Mouse (Mus musculus) lung, adult 2 months (tissue): ENCODE results near the gene Slc25a29. TPM values are rescaled to one million over a fixed set of nuclear protein-coding genes. Genes with fewer than 3 reads are reported as not detected.
A peak's percentile ranks its signal among the peaks of the same experiment; 100 is the strongest.

Experiments
- DNase-seq: peaks from one replicate; pipeline ENCODE4 v3.0.0; 2022
- H3K4me1 ChIP-seq: fragments of 200-500 bp; 2 replicates; pipeline ENCODE4 v1.6.1; 2011; ENCODE audit warnings: low read length; ENCODE audit not compliant: control insufficient read depth, insufficient read depth
- H3K4me3 ChIP-seq: fragments of 200-500 bp; replicated peaks from 2 replicates; pipeline ENCODE3; 2011; ENCODE audit warnings: low read depth, mild to moderate bottlenecking, control low read depth, low read length; ENCODE audit errors: extremely low read depth
- CTCF ChIP-seq: fragments of 200-500 bp; IDR thresholded peaks from 2 replicates; pipeline ENCODE4 v1.5.1; 2011; ENCODE audit warnings: mild to moderate bottlenecking, low read length, control low read depth; ENCODE audit not compliant: insufficient read depth
- POLR2A ChIP-seq: fragments of 200-500 bp; IDR thresholded peaks from 2 replicates; pipeline ENCODE4 v1.6.1; 2011; ENCODE audit warnings: low read depth, mild to moderate bottlenecking, control low read depth, low read length, borderline replicate concordance; ENCODE audit errors: extremely low read depth
- WGBS: fragments of 180-500 bp; shearing (Covaris S2); methylation state at CpG from one replicate; pipeline ENCODE4 v1.1.7; 2018; 5-methylcytosine and 5-hydroxymethylcytosine counted together
- polyA plus RNA-seq: library from polyadenylated mRNA; depleted of rRNA; stranded (reverse); fragments of >200 nt; gene quantifications from 2 replicates; pipeline ENCODE4 v1.2.3, GENCODE M21; 2012; rRNA removed

The Slc25a29 gene
- polyA plus RNA-seq: 15.1 and 19.0 TPM in 2 replicates

GRCm38 (mm10) chr12:108835840-108836409 is at the start of gene Slc25a29, which contains the start of gene Slc25a47:
Gene Slc25a29, minus strand, starts transcription at chr12:108835883.
Gene Slc25a47, plus strand, starts transcription at chr12:108836046.
- WGBS: under 1% methylated on average over 53 of the region's 53 CpGs
- no peak for TF ChIP-seq CTCF
- peak; percentile 61; the same call in 1 of the 2 replicates for TF ChIP-seq POLR2A
- peak; percentile 93 for DNase-seq
- H3K4me3 ChIP-seq: peak within 1 kb of the TSS; percentile 93
- peaks cover 17% of the 10 kb centered on the region for H3K4me1 ChIP-seq

GRCm38 (mm10) chr12:108882776-108883175 is 47.1 kb upstream of the Slc25a29 start:
- WGBS: 83% methylated on average over 8 of the region's 8 CpGs
- H3K4me1 ChIP-seq: peaks cover 15% of the 10 kb centered on the region
- TF ChIP-seq CTCF (no peak), POLR2A (no peak)
- H3K4me3 ChIP-seq: no peak overlapping the region
- DNase-seq: no peak

GRCm38 (mm10) chr12:108881192-108881591 is 45.5 kb upstream of the Slc25a29 start:
- TF ChIP-seq POLR2A (no peak), CTCF (no peak)
- DNase-seq: no peak
- H3K4me3 ChIP-seq: no peak overlapping the region

GRCm38 (mm10) chr12:108880606-108881005 is 44.9 kb upstream of the Slc25a29 start:
- 83% methylated on average over 5 of the region's 5 CpGs for WGBS
- Histone ChIP-seq H3K4me1 (0 out of 2 replicates have a peak, but pooled peaks cover 2% of the 10 kb centered on the region), H3K4me3 (no peak overlapping the region)
- TF ChIP-seq CTCF (no peak), POLR2A (no peak)
- DNase-seq: no peak

More at GRCm38 (mm10) chr12:108881192-108881591, 45.5 kb upstream of the Slc25a29 start:
- 63% methylated on average over 3 of the region's 3 CpGs for WGBS
- peaks cover 6% of the 10 kb centered on the region for H3K4me1 ChIP-seq

GRCm38 (mm10) chr12:108879138-108879537 is 43.5 kb upstream of the Slc25a29 start:
- Histone ChIP-seq H3K4me1 (no peaks in the 10 kb centered on the region), H3K4me3 (no peak overlapping the region)
- WGBS: 82% methylated on average over 4 of the region's 4 CpGs
- no peak for DNase-seq
- TF ChIP-seq CTCF: no peak
- no peak for TF ChIP-seq POLR2A

- WGBS: 67% methylated on average over 5 of the region's 5 CpGs
- Histone ChIP-seq H3K4me3 (no peak overlapping the region), H3K4me1 (no peaks in the 10 kb centered on the region)
- DNase-seq: no peak
- no peak for TF ChIP-seq POLR2A
- TF ChIP-seq CTCF: no peak
These were observed 37.4 kb upstream of the Slc25a29 start for GRCm38 (mm10) chr12:108873122-108873521.

- DNase-seq: no peak
- 0 out of 2 replicates have a peak, but pooled peaks have one; percentile 25 for TF ChIP-seq CTCF
- no peak for TF ChIP-seq POLR2A
- Histone ChIP-seq H3K4me3 (no peak overlapping the region), H3K4me1 (peaks cover 14% of the 10 kb centered on the region)
- 80% methylated on average over 2 of the region's 2 CpGs for WGBS
These were observed 33.9 kb upstream of the Slc25a29 start for GRCm38 (mm10) chr12:108869575-108869974.

- TF ChIP-seq CTCF (no peak), POLR2A (no peak; the same call in 1 of the 2 replicates)
- H3K4me3 ChIP-seq: no peak overlapping the region
- WGBS: 28% methylated on average over 6 of the region's 6 CpGs
- peak; percentile 74 for DNase-seq
- H3K4me1 ChIP-seq: peaks cover 19% of the 10 kb centered on the region
These were observed 29.4 kb upstream of the Slc25a29 start for GRCm38 (mm10) chr12:108865007-108865494.

GRCm38 (mm10) chr12:108858486-108858885 is 22.8 kb upstream of the Slc25a29 start:
- no peak for TF ChIP-seq CTCF
- TF ChIP-seq POLR2A: no peak
- no peaks in the 10 kb centered on the region for H3K4me1 ChIP-seq
- no peak for DNase-seq
- 80% methylated on average over 5 of the region's 5 CpGs for WGBS
- no peak overlapping the region for H3K4me3 ChIP-seq
